Mouse (Mus musculus): ENCODE measurements around the gene Fbxo44. TPM values are rescaled to one million over a fixed set of nuclear protein-coding genes. Genes with fewer than 3 reads are reported as not detected.
"Not testable (repeated sequence)": the region's sequence is repeated elsewhere in the genome, so short reads cannot be mapped to it uniquely, and the experiment has no call there.

Fbxo44 gene
- polyA plus RNA-seq, 1 experiment from 2014 or later = 0.63 TPM

DNA sequence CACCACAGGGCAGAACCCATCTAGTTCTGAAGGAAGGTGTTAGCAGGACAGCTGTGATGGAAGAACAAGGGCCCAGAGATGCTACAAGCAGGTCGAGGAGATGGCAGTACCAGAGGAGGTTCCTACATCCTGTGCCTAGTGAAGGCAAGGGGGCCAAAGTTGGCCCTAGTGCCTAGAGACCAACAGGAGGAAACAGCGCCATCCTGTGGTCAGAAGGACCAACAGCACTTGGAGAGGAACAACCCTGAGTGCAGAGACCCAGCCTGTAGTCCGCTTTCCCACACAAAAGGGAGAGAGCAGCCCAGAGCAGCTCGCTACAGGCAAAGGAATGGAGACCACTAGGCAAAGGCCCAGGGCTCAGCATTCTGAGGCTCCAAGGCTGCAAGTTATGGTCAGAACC, 25.5 kb upstream of the Fbxo44 start:
- Histone ChIP-seq H3K4me3 (ENCODE audit: low read depth, low read length) (no peak overlapping the region), H3K27me3 (ENCODE audit: control insufficient read depth, insufficient read depth, low read depth, low read length) (peaks cover 6% of the 10 kb centered on the region), H3K4me1 (ENCODE audit: control insufficient read depth, low read depth, low read length) (peaks cover 2% of the 10 kb centered on the region), H3K27ac (ENCODE audit: low read length) (no peak overlapping the region), H3K9me3 (replicated peaks; ENCODE audit: control insufficient read depth, low read length) (no peaks in the 10 kb centered on the region), H3K36me3 (ENCODE audit: control insufficient read depth, insufficient read depth) (no peaks in the 10 kb centered on the region), H3K9ac (ENCODE audit: low read depth, low read length) (no peak overlapping the region), H3K4me2 (ENCODE audit: low read depth, low read length) (no peak overlapping the region)
- no peak for ATAC-seq (ENCODE audit: low read depth)
- WGBS (ENCODE audit: insufficient replicate concordance) = 53% methylated on average over 4 of the region's 4 CpGs

DNA sequence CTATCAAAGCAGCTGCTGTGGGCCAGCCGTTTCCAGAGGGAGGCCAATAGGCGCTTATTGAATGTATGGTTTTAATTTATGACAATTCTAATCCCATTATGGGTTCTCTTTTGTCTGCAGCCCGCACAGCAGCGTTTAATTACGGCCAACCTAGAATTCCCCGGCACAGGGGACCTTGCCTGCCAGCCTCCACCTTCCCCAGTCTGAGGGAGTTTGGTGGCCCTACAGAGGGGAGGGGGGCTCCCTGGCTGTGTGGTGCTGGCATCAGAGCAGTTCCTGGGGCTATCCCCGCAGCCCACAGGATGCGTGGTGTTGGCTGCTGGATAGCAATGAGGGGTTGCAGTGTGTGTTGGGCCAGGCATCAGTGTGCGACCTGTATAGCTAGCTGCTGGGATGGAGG, 24.3 kb upstream of the Fbxo44 start:
- Histone ChIP-seq H3K4me3 (ENCODE audit: low read depth, low read length) (no peak overlapping the region), H3K4me1 (ENCODE audit: control insufficient read depth, low read depth, low read length) (peaks cover 2% of the 10 kb centered on the region), H3K36me3 (ENCODE audit: control insufficient read depth, insufficient read depth) (no peaks in the 10 kb centered on the region), H3K9ac (ENCODE audit: low read depth, low read length) (no peak overlapping the region), H3K27me3 (ENCODE audit: control insufficient read depth, insufficient read depth, low read depth, low read length) (peaks cover 6% of the 10 kb centered on the region), H3K9me3 (replicated peaks; ENCODE audit: control insufficient read depth, low read length) (no peaks in the 10 kb centered on the region), H3K4me2 (ENCODE audit: low read depth, low read length) (no peak overlapping the region), H3K27ac (ENCODE audit: low read length) (no peak overlapping the region)
- 67% methylated on average over 9 of the region's 9 CpGs for WGBS (ENCODE audit: insufficient replicate concordance)
- ATAC-seq (ENCODE audit: low read depth) = no peak

DNA sequence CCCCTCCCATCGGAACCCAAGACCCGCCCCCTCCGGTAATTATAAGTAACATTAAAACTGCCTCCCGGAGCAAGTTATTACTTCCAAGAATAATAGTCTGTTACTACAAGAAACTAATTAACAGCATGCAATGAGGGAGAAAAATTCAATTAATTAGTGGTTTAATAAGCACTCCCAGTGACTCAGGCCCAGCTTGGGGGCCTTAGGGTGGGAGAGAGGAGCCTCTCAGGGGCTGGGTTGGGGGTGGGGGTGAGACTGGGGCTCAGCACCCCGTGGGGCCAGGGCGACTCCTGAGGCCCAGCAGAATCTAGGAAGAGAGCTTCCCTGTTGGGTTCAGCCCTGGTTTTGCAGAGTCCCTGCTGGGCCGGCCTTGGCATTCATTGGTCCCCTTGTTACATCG, 22.1 kb upstream of the Fbxo44 start:
- Histone ChIP-seq H3K27me3 (ENCODE audit: control insufficient read depth, insufficient read depth, low read depth, low read length) (peaks cover 8% of the 10 kb centered on the region), H3K9me3 (replicated peaks; ENCODE audit: control insufficient read depth, low read length) (no peaks in the 10 kb centered on the region), H3K4me1 (ENCODE audit: control insufficient read depth, low read depth, low read length) (no peaks in the 10 kb centered on the region), H3K9ac (ENCODE audit: low read depth, low read length) (no peak overlapping the region), H3K27ac (ENCODE audit: low read length) (no peak overlapping the region), H3K36me3 (ENCODE audit: control insufficient read depth, insufficient read depth) (no peaks in the 10 kb centered on the region), H3K4me2 (ENCODE audit: low read depth, low read length) (no peak overlapping the region), H3K4me3 (ENCODE audit: low read depth, low read length) (no peak overlapping the region)
- ATAC-seq (ENCODE audit: low read depth) = no peak
- 33% methylated on average over 8 of the region's 8 CpGs for WGBS (ENCODE audit: insufficient replicate concordance)

DNA sequence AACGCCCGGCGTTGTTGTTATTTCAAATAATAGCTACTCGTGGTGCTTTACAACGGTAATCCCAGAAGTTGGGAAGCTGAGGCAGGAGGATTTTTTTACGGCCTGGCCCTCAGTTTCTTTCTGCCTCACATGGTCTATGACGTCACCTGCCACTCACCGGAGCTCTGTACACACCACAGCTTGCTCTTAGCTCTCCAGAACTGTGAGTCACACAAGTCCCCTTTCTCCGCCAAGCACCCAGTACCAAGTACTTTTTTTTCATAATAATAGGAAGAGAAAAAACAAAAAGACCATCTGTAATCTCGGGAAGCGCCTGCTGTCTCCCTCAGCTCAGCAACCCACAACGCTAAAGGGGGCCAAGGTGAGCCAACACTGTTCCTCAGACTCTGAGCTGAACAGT, 21.2 kb upstream of the Fbxo44 start:
- Histone ChIP-seq H3K9me3 (replicated peaks; ENCODE audit: control insufficient read depth, low read length) (no peaks in the 10 kb centered on the region), H3K4me2 (ENCODE audit: low read depth, low read length) (no peak overlapping the region), H3K27me3 (ENCODE audit: control insufficient read depth, insufficient read depth, low read depth, low read length) (peaks cover 8% of the 10 kb centered on the region), H3K36me3 (ENCODE audit: control insufficient read depth, insufficient read depth) (no peaks in the 10 kb centered on the region), H3K4me3 (ENCODE audit: low read depth, low read length) (no peak overlapping the region), H3K4me1 (ENCODE audit: control insufficient read depth, low read depth, low read length) (no peaks in the 10 kb centered on the region), H3K9ac (ENCODE audit: low read depth, low read length) (no peak overlapping the region), H3K27ac (ENCODE audit: low read length) (no peak overlapping the region)
- 70% methylated on average over 12 of the region's 12 CpGs for WGBS (ENCODE audit: insufficient replicate concordance)
- no peak for ATAC-seq (ENCODE audit: low read depth)

DNA sequence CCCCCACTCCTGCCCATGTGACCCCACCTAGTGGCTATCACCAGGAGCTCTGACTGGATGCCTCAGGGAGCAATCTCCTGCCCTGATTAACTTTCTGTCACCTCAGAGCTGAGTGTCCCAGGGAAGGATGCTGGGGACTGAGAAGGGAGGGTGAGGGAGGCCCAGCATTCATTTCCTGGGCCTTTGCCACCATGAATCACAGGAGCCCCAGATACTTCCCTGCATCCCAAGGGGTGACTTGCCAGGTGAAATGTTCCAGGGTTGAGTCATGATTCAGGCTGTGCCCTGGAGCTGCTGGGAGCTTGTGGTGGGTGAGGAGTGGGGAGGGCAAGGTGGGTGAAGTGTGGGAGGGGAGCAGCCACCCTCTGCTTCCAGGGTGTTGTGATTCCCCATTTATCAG, 17.4 kb upstream of the Fbxo44 start:
- Histone ChIP-seq H3K4me1 (ENCODE audit: control insufficient read depth, low read depth, low read length) (no peaks in the 10 kb centered on the region), H3K27me3 (ENCODE audit: control insufficient read depth, insufficient read depth, low read depth, low read length) (peaks cover 37% of the 10 kb centered on the region), H3K9me3 (replicated peaks; ENCODE audit: control insufficient read depth, low read length) (no peaks in the 10 kb centered on the region), H3K27ac (ENCODE audit: low read length) (no peak overlapping the region), H3K4me2 (ENCODE audit: low read depth, low read length) (no peak overlapping the region), H3K9ac (ENCODE audit: low read depth, low read length) (no peak overlapping the region), H3K4me3 (ENCODE audit: low read depth, low read length) (no peak overlapping the region), H3K36me3 (ENCODE audit: control insufficient read depth, insufficient read depth) (no peaks in the 10 kb centered on the region)
- no peak for ATAC-seq (ENCODE audit: low read depth)

DNA sequence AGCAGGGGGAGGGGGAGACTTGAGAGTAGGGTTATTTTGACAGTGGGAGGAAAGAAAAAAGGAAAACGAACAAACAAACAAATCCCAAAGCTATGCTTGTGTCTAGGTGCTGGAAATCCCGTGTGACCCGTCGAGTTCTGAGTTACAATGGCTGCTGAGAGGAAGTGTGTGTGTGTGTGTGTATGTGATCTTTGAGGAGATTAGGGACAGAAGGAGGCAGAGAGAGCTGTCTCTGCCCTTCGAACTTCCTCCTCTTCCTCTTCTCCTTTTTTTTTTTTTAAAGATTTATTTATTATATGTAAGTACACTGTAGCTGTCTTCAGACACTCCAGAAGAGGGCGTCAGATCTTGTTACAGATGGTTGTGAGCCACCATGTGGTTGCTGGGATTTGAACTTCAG, 16.3 kb upstream of the Fbxo44 start:
- H3K27ac ChIP-seq (ENCODE audit: low read length); H3K4me2 ChIP-seq (ENCODE audit: low read depth, low read length); H3K9me3 ChIP-seq (replicated peaks; ENCODE audit: control insufficient read depth, low read length); H3K36me3 ChIP-seq (ENCODE audit: control insufficient read depth, insufficient read depth); H3K4me3 ChIP-seq (ENCODE audit: low read depth, low read length); H3K9ac ChIP-seq (ENCODE audit: low read depth, low read length); ATAC-seq (ENCODE audit: low read depth); H3K4me1 ChIP-seq (ENCODE audit: control insufficient read depth, low read depth, low read length): not testable (repeated sequence)
- WGBS (ENCODE audit: insufficient replicate concordance) = 16% methylated on average over 5 of the region's 6 CpGs
- peaks cover 47% of the 10 kb centered on the region for H3K27me3 ChIP-seq (ENCODE audit: control insufficient read depth, insufficient read depth, low read depth, low read length)

DNA sequence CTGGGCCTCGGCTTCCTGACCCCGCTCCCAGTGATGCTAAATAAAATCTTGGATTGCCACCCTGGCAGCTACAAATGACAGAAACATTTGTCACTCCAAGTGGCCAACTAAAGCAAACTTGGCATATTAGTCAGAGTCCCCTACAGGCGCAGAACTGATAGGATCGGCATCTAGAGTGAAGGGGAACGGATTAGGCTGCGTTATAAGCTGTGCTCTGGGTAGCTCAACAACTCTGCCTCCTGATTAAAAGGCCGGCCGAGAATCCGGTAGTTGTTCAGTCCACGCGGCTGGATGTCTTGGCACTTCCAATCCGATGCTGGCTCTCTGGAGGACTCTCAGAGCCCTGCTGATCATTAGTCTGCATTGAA, 14.2 kb upstream of the Fbxo44 start:
- Histone ChIP-seq H3K4me3 (ENCODE audit: low read depth, low read length) (no peak overlapping the region), H3K27ac (ENCODE audit: low read length) (no peak overlapping the region), H3K4me1 (ENCODE audit: control insufficient read depth, low read depth, low read length) (no peaks in the 10 kb centered on the region), H3K36me3 (ENCODE audit: control insufficient read depth, insufficient read depth) (no peaks in the 10 kb centered on the region), H3K9me3 (replicated peaks; ENCODE audit: control insufficient read depth, low read length) (no peaks in the 10 kb centered on the region), H3K4me2 (ENCODE audit: low read depth, low read length) (no peak overlapping the region), H3K27me3 (ENCODE audit: control insufficient read depth, insufficient read depth, low read depth, low read length) (peaks cover 62% of the 10 kb centered on the region), H3K9ac (ENCODE audit: low read depth, low read length) (no peak overlapping the region)
- 16% methylated on average over 12 of the region's 12 CpGs for WGBS (ENCODE audit: insufficient replicate concordance)
- ATAC-seq (ENCODE audit: low read depth) = no peak

DNA sequence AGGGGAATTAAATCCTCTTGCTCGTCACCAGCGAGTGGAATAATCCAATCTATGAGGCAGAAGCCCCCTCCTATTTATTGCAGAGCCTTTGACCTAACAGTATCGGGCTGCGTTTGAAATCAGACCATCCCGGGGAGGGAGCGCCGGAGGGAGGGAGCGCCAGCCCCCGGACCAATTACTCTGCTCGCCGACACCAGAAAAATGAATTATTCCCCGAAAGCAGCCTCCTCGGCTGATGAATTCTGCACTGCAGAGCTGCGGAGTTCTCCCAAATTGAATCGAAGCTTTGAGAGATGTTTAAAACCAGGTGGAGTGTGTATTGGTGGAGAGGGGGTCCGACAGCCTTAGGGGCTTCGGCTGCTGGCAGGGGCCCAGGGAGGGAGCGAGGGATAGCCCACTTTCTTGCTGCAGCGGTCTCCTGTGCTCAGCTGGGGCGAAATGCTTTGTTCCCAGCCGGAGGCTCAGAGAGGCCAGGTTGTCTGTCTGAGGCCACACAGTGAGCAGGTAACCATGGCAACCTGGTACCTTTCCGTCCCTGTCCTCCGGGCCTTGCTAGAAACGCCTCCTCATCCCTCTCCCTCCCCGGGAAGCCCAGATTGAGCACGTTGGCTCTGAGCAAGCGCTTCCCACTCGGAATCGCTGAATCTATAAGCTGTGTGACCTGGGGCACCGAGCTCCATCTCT, 13.7 kb upstream of the Fbxo44 start:
- Histone ChIP-seq H3K9ac (ENCODE audit: low read depth, low read length) (no peak overlapping the region), H3K27ac (ENCODE audit: low read length) (no peak overlapping the region), H3K4me1 (ENCODE audit: control insufficient read depth, low read depth, low read length) (no peaks in the 10 kb centered on the region), H3K36me3 (ENCODE audit: control insufficient read depth, insufficient read depth) (no peaks in the 10 kb centered on the region), H3K4me3 (ENCODE audit: low read depth, low read length) (no peak overlapping the region), H3K9me3 (replicated peaks; ENCODE audit: control insufficient read depth, low read length) (no peaks in the 10 kb centered on the region), H3K27me3 (ENCODE audit: control insufficient read depth, insufficient read depth, low read depth, low read length) (peaks cover 65% of the 10 kb centered on the region), H3K4me2 (ENCODE audit: low read depth, low read length) (no peak overlapping the region)
- no peak for ATAC-seq (ENCODE audit: low read depth)
- WGBS (ENCODE audit: insufficient replicate concordance) = 4% methylated on average over 30 of the region's 30 CpGs

DNA sequence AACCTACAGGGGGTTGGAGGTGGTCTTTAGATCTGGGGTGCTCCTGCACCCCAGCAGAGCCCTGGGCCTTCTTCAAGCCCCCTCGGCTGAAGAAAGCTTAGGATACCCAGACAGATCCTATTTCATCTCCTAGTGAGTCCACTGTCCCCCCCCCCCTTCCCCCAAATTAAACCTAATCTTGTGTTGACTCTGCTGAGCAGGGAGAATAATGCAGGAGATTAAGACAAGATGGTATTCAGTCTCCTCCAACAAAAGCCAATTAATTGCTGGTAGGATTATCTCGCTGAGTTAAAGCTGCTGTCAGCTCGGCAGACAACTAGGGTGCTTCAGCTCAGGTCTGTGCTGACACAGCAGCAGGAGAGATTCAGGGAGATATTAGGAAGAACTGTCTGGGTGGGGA, 11.0 kb upstream of the Fbxo44 start:
- Histone ChIP-seq H3K27me3 (ENCODE audit: control insufficient read depth, insufficient read depth, low read depth, low read length) (peaks cover 76% of the 10 kb centered on the region), H3K4me2 (ENCODE audit: low read depth, low read length) (no peak overlapping the region)
- 54% methylated on average over 3 of the region's 3 CpGs for WGBS (ENCODE audit: insufficient replicate concordance)

More for the DNA sequence above, 11.0 kb upstream of the Fbxo44 start:
- H3K4me1 ChIP-seq (ENCODE audit: control insufficient read depth, low read depth, low read length) = no peaks in the 10 kb centered on the region
- no peaks in the 10 kb centered on the region for H3K36me3 ChIP-seq (ENCODE audit: control insufficient read depth, insufficient read depth)
- no peak overlapping the region for H3K27ac ChIP-seq (ENCODE audit: low read length)
- no peak overlapping the region for H3K9ac ChIP-seq (ENCODE audit: low read depth, low read length)
- no peak overlapping the region for H3K4me3 ChIP-seq (ENCODE audit: low read depth, low read length)
- no peak for ATAC-seq (ENCODE audit: low read depth)
- H3K9me3 ChIP-seq (replicated peaks; ENCODE audit: control insufficient read depth, low read length) = no peaks in the 10 kb centered on the region
